Mouse (Mus musculus) layer of hippocampus, adult 9-10 months (tissue): Measurements from ENCODE around the gene Wnk2.

Source experiments
- DNase-seq: peaks from one replicate; pipeline ENCODE4 v3.0.0; 2022; ENCODE audit warnings: low spot score

Wnk2 gene

GRCm38 (mm10) chr13:49178839-49179585, 31.2 kb upstream of the Wnk2 start:
- no peak for DNase-seq

GRCm38 (mm10) chr13:49175509-49175908, 27.7 kb upstream of the Wnk2 start:
- no peak for DNase-seq

DNA sequence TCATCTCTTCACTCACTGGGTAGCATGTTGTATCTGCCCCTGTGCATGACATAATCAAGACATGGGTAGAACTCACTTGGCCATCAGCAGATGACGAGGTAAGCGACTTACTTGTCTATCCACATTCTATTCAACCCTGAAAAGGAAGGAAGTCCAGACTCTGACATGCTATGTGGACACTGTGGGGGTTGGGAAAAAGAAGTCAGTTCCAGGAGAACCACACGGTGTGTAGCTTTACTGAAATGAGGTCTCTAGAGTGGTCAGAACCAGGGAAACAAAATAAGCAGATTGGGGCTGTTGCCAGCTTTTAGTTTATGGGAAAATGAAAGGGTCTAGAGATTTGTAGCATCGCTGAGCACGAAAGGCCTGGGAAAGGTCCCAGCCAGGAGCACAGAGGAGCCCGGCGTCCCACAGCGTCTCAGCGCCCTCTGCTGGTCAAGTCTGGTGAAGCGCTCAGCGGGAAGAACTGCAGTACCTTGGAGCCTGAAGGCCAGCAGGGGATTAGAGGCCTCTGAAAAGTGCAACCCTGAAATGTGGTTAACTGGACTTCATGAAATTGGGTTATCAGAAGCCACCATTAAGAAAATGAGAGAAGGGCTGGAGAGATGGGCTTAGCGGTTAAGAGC, 25.3 kb upstream of the Wnk2 start:
- no peak for DNase-seq

GRCm38 (mm10) chr13:49172335-49172734, 24.5 kb upstream of the Wnk2 start:
- no peak for DNase-seq

- no peak for DNase-seq
Observed at GRCm38 (mm10) chr13:49171729-49172128, 23.9 kb upstream of the Wnk2 start.

GRCm38 (mm10) chr13:49170623-49171022, 22.8 kb upstream of the Wnk2 start:
- DNase-seq = no peak

DNA sequence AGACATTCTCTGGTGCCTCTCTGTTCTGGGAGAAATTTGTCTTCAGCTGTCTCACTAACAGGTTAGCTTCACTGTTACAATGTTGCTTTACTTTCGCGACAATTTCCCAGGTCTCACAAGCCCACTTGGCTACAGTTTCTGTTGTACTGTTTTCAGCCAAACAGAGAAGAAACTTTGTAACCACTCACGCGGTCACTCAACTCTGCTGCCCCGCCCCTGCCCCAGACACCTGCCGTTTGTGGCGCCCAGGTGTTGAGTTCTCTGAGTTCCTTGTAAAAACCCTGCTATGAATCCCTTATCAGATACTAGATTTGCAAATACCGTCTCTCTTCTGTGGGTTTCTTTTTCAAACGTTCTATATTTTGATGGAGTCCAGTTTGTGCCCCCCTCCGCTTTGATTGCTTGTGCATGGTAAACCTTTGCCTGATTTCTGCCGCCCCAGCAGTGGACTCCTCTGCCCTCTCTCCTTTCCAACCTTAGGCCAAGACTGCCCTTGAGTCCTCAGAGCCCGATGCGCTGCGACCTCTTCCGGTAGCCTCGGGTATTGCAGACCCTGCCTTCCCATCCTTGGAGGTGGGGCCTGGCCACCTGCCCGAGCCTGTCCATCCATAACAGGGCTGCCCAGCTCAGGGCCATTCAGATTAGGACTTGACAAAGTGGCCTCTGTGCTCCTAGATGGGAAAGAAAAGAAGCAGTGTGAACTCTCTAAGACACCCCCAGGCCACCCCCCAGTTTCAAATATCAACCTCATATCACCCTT, 21.8 kb upstream of the Wnk2 start:
- DNase-seq = peak; percentile 82

GRCm38 (mm10) chr13:49167081-49167480, 19.3 kb upstream of the Wnk2 start:
- no peak for DNase-seq

GRCm38 (mm10) chr13:49163645-49164044, 15.8 kb upstream of the Wnk2 start:
- DNase-seq = no peak

GRCm38 (mm10) chr13:49162722-49163121, 14.9 kb upstream of the Wnk2 start:
- DNase-seq = no peak

GRCm38 (mm10) chr13:49161236-49161635, 13.4 kb upstream of the Wnk2 start:
- no peak for DNase-seq

DNA sequence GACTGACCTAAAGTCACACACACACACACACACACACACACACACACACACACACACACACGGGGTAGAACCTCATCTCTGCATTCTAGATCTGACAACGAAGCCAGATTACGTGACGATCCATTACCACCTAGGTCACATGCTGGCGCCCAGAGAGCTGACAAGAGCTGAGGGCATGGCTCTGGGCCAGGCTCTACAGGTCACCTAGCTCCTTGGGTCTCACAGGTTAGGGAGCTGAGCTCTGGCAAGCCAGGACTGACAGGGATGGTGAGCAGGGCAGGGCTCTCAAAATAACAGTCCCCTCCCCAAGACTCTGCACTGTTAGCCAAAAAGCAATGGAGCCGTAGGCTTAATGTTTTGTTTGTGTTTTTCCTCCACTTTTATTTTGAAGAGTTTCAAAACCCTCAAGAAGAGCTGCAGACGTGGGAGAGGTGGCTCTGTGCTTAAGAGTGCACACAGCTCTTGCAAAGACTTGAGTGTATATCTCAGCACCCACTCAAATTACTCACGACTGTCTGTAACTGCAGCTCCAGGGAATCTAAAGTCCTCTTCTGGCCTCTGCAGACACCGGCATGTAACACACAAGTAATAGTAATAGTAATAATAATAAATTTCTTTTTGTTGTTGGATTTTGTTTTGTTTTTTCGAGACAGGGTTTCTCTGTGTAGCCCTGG, 10.4 kb upstream of the Wnk2 start:
- no peak for DNase-seq

GRCm38 (mm10) chr13:49156645-49157044, 8.8 kb upstream of the Wnk2 start:
- DNase-seq = no peak

- DNase-seq = no peak
Observed at GRCm38 (mm10) chr13:49154621-49155020, 6.8 kb upstream of the Wnk2 start.

DNA sequence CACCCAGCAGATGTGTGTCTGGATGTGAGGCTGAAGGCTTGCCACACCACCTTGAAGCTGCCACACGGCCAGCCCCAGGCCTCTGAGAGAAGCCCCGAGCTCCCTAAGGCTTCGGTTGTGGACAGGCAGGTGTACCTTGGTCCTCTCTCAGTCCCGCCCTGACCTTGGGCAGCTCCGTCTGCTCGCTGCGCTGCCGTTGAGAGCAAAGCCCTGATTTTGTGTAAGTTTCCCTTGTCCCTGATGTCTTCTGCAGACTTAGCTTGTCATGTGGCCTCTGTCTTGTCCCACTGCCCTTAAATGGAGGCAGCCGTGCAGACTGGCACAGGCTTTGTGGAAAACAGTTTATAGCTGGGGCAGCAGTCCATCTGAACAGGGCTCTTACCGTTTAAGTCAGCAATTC, 6.2 kb upstream of the Wnk2 start:
- no peak for DNase-seq

DNA sequence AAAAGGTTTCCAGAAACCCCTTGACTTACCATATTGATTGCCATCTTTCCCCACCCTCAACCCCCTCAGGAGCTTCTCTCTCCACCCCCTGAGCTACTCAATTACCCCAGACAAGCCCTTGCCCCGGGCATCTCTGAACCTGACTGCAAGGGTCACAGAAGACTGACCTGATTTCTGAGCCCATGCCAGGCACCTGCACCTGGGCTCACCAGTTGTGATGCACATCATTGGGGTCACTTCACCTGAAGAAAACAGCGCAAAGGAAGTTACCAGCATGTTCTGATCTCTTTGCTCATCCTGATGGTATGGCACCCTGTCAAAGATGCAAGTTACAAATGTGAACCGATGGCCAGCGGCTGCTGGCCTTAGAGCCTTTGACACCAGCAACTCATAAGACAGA, 873 bp upstream of the Wnk2 start:
- no peak for DNase-seq

GRCm38 (mm10) chr13:49147007-49147857, 582 bp downstream of the Wnk2 start:
- DNase-seq = no peak

DNA sequence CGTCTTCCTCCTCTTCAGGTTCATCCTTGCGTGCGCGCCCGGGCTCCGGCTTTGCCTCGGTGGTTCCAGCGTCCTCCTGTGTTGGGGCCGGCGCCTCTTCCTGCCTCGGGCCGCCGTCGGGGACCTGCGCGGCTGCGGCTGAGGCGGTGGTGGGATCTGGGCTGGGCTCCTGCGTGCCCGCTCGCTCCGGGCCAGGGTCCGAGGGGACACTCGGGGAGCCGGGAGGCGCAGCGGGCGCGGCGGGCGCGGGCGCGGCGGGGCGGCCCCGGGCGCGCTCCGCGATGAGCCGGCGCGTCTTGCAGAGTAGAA, 1.2 kb downstream of the Wnk2 start:
- no peak for DNase-seq

- no peak for DNase-seq
Observed at GRCm38 (mm10) chr13:49146040-49146697, 1.6 kb downstream of the Wnk2 start.

GRCm38 (mm10) chr13:49145396-49145795, 2.4 kb downstream of the Wnk2 start:
- DNase-seq = no peak

DNA sequence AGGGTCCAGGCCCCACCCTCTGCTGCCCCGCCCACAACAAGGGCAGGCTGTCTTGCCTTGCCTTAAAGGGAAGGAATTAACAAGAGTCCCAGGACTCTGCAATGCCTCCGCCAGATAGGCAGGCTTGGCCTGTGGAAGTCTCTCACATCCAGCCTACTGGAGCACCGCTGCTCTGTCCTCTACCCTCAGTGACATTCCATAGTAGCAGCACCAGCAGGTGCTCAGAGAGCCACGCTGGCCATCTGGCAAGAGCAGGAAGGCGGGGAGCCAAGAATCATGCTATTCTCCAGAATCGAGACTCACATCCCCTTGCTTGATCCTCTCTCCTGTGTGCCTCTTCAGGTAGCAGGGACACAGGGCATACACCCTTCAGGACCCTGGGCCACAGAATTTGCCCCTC, 3.4 kb downstream of the Wnk2 start:
- no peak for DNase-seq
